Mouse (Mus musculus): Measurements from ENCODE around the gene Qtrt2. TPM values are rescaled to one million over a fixed set of nuclear protein-coding genes. Genes with fewer than 3 reads are reported as not detected.

Gene Qtrt2
- total and polyA plus RNA-seq, 3 experiments: 52.1 to 108 (median 60.0) TPM

DNA sequence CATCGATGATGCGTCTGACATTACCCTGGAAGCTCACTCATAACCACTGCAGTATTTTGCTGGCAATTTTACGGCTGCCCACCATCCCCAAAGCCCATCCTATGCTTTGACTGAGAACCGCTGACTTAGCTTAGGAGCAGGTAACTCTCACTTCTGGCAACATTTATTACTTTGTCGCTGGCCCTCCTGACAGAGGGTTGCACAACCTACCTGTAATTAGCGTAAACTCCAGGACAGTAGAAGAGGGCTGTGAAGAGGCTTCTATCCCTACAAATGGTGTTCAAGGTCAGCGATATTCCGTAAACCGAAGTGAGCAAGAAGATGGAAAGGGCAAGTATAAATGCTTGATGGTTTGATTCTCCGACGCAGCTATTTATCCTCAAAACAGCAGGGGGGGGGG lies 44.6 kb upstream of the Qtrt2 start:
- no peaks in the 10 kb centered on the region for H3K27me3 ChIP-seq (replicated peaks)
- H3K4me1 ChIP-seq (ENCODE audit: control insufficient read depth in 1 of 2, insufficient read depth in 2 of 2): peaks cover 0 to 3% of the 10 kb centered on the region in 2 experiments; a peak in 2 of 4 replicates
- no peaks in the 10 kb centered on the region for H3K79me2 ChIP-seq (replicated peaks; ENCODE audit: control insufficient read depth, extremely low read depth, insufficient read depth, poor library complexity, severe bottlenecking)
- no peak overlapping the region for H3K4me2 ChIP-seq (ENCODE audit: insufficient read depth, low read depth, poor library complexity, severe bottlenecking)
- H3K9me3 ChIP-seq (replicated peaks; ENCODE audit: low read length): no peaks in the 10 kb centered on the region
- dilution Hi-C loops (cut with MboI; ENCODE audit: extremely low pct_ligation_motif_present, extremely low pct_unique_long_range_greater_than_20kb, low sequenced_read_pairs) (no loop called here), in situ Hi-C loops (cut with MboI; ENCODE audit: low pct_ligation_motif_present, low pct_unique_long_range_greater_than_20kb, low sequenced_read_pairs) (no loop called here)
- no peak overlapping the region for H3K27ac ChIP-seq (ENCODE audit: insufficient read depth, low read depth)
- H3K36me3 ChIP-seq (replicated peaks in 1 of 2; ENCODE audit: control insufficient read depth in 1 of 2, insufficient read depth in 1 of 2, low read length in 1 of 2): peaks cover 0 to 7% of the 10 kb centered on the region in 2 experiments
- H3K4me3 ChIP-seq (replicated peaks in 1 of 3; ENCODE audit: low read depth in 2 of 3, low read length in 2 of 3, poor library complexity in 1 of 3): no peak overlapping the region
- no peak for DNase-seq (ENCODE audit: extremely low read depth)
- H3K9ac ChIP-seq (ENCODE audit: insufficient read depth, low read depth): no peak overlapping the region
- TF ChIP-seq ZMIZ1 (IDR thresholded peaks at IDR 0.05; ENCODE audit: low read depth, low read length): no peak
- no peak for TF ChIP-seq ETS1 (conservative IDR thresholded peaks at IDR 0.05; ENCODE audit: low read depth, low read length)
- no peak for TF ChIP-seq UBTF (IDR thresholded peaks at IDR 0.05; ENCODE audit: low read depth, low read length)
- TF ChIP-seq MYC (IDR thresholded peaks at IDR 0.05; ENCODE audit: low read depth, low read length): no peak
- no peak for TF ChIP-seq MEF2A (IDR thresholded peaks at IDR 0.05; ENCODE audit: borderline replicate concordance, low read depth, low read length)
- no peak for TF ChIP-seq SMC3 (IDR thresholded peaks at IDR 0.05; ENCODE audit: low read depth, low read length)
- TF ChIP-seq NRF1 (IDR thresholded peaks at IDR 0.05; ENCODE audit: low read depth, low read length): no peak
- TF ChIP-seq E2F4 (IDR thresholded peaks at IDR 0.05; ENCODE audit: insufficient replicate concordance, low read depth, low read length): no peak
- TF ChIP-seq CHD2 (IDR thresholded peaks at IDR 0.05; ENCODE audit: low read length): no peak
- TF ChIP-seq CTCF (conservative IDR thresholded peaks at IDR 0.05 in 1 of 2, IDR thresholded peaks at IDR 0.05 in 1 of 2; ENCODE audit: low read depth in 2 of 2, low read length in 2 of 2): no peak
- no peak for TF ChIP-seq ZKSCAN1 (IDR thresholded peaks at IDR 0.05; ENCODE audit: borderline replicate concordance, low read depth, low read length)
- no peak for TF ChIP-seq POLR2A (IDR thresholded peaks at IDR 0.05; ENCODE audit: low read depth, low read length)
- TF ChIP-seq USF1 (IDR thresholded peaks at IDR 0.05; ENCODE audit: low read depth, low read length): no peak

DNA sequence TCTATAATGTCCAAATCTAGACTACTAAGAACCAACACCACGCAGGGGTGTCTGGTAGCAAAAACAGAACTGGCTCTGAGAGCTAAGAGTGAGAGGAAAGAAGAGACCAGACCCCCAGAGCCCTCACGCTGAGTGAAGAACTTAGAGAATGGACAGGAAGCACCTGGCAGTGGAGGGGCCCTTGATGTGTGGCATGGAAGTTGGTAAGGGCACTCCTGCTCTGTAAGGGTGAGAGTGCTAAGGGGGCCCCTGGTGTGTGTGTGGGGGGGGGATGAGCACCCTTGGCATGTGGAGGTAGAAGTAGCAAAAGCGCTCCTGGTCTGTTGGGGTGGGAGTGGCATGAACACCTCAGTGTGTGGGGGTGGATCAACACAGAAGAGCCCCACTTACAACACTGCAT lies 43.8 kb upstream of the Qtrt2 start:
- Histone ChIP-seq H3K9ac (ENCODE audit: insufficient read depth, low read depth) (no peak overlapping the region), H3K79me2 (replicated peaks; ENCODE audit: control insufficient read depth, extremely low read depth, insufficient read depth, poor library complexity, severe bottlenecking) (no peaks in the 10 kb centered on the region), H3K27ac (ENCODE audit: insufficient read depth, low read depth) (no peak overlapping the region), H3K27me3 (replicated peaks) (no peaks in the 10 kb centered on the region), H3K4me2 (ENCODE audit: insufficient read depth, low read depth, poor library complexity, severe bottlenecking) (no peak overlapping the region), H3K4me1 (ENCODE audit: control insufficient read depth in 1 of 2, insufficient read depth in 2 of 2) (peaks cover 0 to 6% of the 10 kb centered on the region in 2 experiments; a peak in 2 of 4 replicates), H3K4me3 (replicated peaks in 1 of 3; ENCODE audit: low read depth in 2 of 3, low read length in 2 of 3, poor library complexity in 1 of 3) (no peak overlapping the region), H3K36me3 (replicated peaks in 1 of 2; ENCODE audit: control insufficient read depth in 1 of 2, insufficient read depth in 1 of 2, low read length in 1 of 2) (peaks cover 0 to 13% of the 10 kb centered on the region in 2 experiments), H3K9me3 (replicated peaks; ENCODE audit: low read length) (no peaks in the 10 kb centered on the region)
- DNase-seq (ENCODE audit: extremely low read depth): no peak
- in situ Hi-C loops (cut with MboI; ENCODE audit: low pct_ligation_motif_present, low pct_unique_long_range_greater_than_20kb, low sequenced_read_pairs) (no loop called here), dilution Hi-C loops (cut with MboI; ENCODE audit: extremely low pct_ligation_motif_present, extremely low pct_unique_long_range_greater_than_20kb, low sequenced_read_pairs) (no loop called here)
- TF ChIP-seq CTCF (conservative IDR thresholded peaks at IDR 0.05 in 1 of 2, IDR thresholded peaks at IDR 0.05 in 1 of 2; ENCODE audit: low read depth in 2 of 2, low read length in 2 of 2): no peak
- no peak for TF ChIP-seq CHD1 (IDR thresholded peaks at IDR 0.05; ENCODE audit: low read depth, low read length)
- TF ChIP-seq UBTF (IDR thresholded peaks at IDR 0.05; ENCODE audit: low read depth, low read length): no peak
- no peak for TF ChIP-seq ZC3H11A (IDR thresholded peaks at IDR 0.05; ENCODE audit: low read depth, low read length)
- TF ChIP-seq PAX5 (IDR thresholded peaks at IDR 0.05; ENCODE audit: low read length): no peak
- no peak for TF ChIP-seq SIN3A (IDR thresholded peaks at IDR 0.05; ENCODE audit: low read length)
- TF ChIP-seq MEF2A (IDR thresholded peaks at IDR 0.05; ENCODE audit: borderline replicate concordance, low read depth, low read length): no peak
- TF ChIP-seq MYC (IDR thresholded peaks at IDR 0.05; ENCODE audit: low read depth, low read length): no peak
- TF ChIP-seq USF2 (conservative IDR thresholded peaks at IDR 0.05; ENCODE audit: low read depth, low read length): no peak
- no peak for TF ChIP-seq RAD21 (IDR thresholded peaks at IDR 0.05; ENCODE audit: low read depth, low read length)
- no peak for TF ChIP-seq MAZ (IDR thresholded peaks at IDR 0.05; ENCODE audit: low read depth, low read length)
- no peak for TF ChIP-seq TBP (conservative IDR thresholded peaks at IDR 0.05; ENCODE audit: low read depth, low read length)
- no peak for TF ChIP-seq RCOR1 (conservative IDR thresholded peaks at IDR 0.05; ENCODE audit: low read depth, low read length)
